Mouse (Mus musculus): ENCODE data around the gene Rad51b. TPM values are rescaled to one million over a fixed set of nuclear protein-coding genes. Genes with fewer than 3 reads are reported as not detected.

Gene Rad51b
- polyA plus RNA-seq, 1 experiment from 2014 or later: 7.6 TPM

- no peak overlapping the region for H3K4me3 ChIP-seq
- H3K27me3 ChIP-seq: peaks cover 5% of the 10 kb centered on the region; the same call in 1 of the 2 replicates
- H3K9ac ChIP-seq (replicated peaks): no peak overlapping the region
- no peaks in the 10 kb centered on the region for H3K9me3 ChIP-seq
- H3K4me1 ChIP-seq: peaks cover 5% of the 10 kb centered on the region
- no peak for ATAC-seq (ENCODE audit: low FRiP score, low read depth)
- H3K27ac ChIP-seq (replicated peaks): no peak overlapping the region
- no peak overlapping the region for H3K4me2 ChIP-seq (replicated peaks)
- WGBS: 67% methylated on average over 5 of the region's 5 CpGs
- no peaks in the 10 kb centered on the region for H3K36me3 ChIP-seq
These were observed 502.3 kb downstream of the Rad51b start for GRCm38 (mm10) chr12:79799370-79799769.

GRCm38 (mm10) chr12:79803670-79804069, 506.6 kb downstream of the Rad51b start:
- H3K27ac ChIP-seq (replicated peaks): no peak overlapping the region
- peaks cover 33% of the 10 kb centered on the region for H3K4me1 ChIP-seq
- ATAC-seq (ENCODE audit: low FRiP score, low read depth): no peak
- H3K4me3 ChIP-seq: no peak overlapping the region
- H3K9ac ChIP-seq (replicated peaks): no peak overlapping the region
- no peaks in the 10 kb centered on the region for H3K9me3 ChIP-seq
- WGBS: 89% methylated on average over 1 of the region's 1 CpGs
- no peaks in the 10 kb centered on the region for H3K36me3 ChIP-seq
- H3K4me2 ChIP-seq (replicated peaks): no peak overlapping the region
- peaks cover 5% of the 10 kb centered on the region; the same call in 1 of the 2 replicates for H3K27me3 ChIP-seq

GRCm38 (mm10) chr12:79804776-79805524, 507.9 kb downstream of the Rad51b start:
- 12% methylated on average over 8 of the region's 8 CpGs for WGBS
- Histone ChIP-seq H3K9ac (replicated peaks) (no peak overlapping the region), H3K27ac (replicated peaks) (peak overlapping the region; percentile 71), H3K4me3 (no peak overlapping the region), H3K4me1 (peaks cover 40% of the 10 kb centered on the region), H3K4me2 (replicated peaks) (peak overlapping the region; percentile 13; the same call in 1 of the 2 replicates), H3K9me3 (no peaks in the 10 kb centered on the region), H3K36me3 (no peaks in the 10 kb centered on the region), H3K27me3 (peaks cover 5% of the 10 kb centered on the region; the same call in 1 of the 2 replicates)
- no peak; the same call in 1 of the 2 replicates for ATAC-seq (ENCODE audit: low FRiP score, low read depth)

GRCm38 (mm10) chr12:79806990-79807389, 509.9 kb downstream of the Rad51b start:
- Histone ChIP-seq H3K27ac (replicated peaks) (peak overlapping the region; percentile 91), H3K36me3 (no peaks in the 10 kb centered on the region), H3K9ac (replicated peaks) (0 out of 2 replicates have a peak overlapping the region, but pooled peaks have one; percentile 41), H3K9me3 (no peaks in the 10 kb centered on the region), H3K4me3 (no peak overlapping the region), H3K4me1 (peaks cover 41% of the 10 kb centered on the region), H3K4me2 (replicated peaks) (peak overlapping the region; percentile 25), H3K27me3 (no peaks in the 10 kb centered on the region; the same call in 1 of the 2 replicates)
- WGBS: 15% methylated on average over 4 of the region's 4 CpGs
- peak; percentile 39; the same call in 1 of the 2 replicates for ATAC-seq (ENCODE audit: low FRiP score, low read depth)

- H3K27me3 ChIP-seq: peaks cover 4% of the 10 kb centered on the region; the same call in 1 of the 2 replicates
- H3K36me3 ChIP-seq: no peaks in the 10 kb centered on the region
- H3K27ac ChIP-seq (replicated peaks): peak overlapping the region; percentile 91
- WGBS: 3% methylated on average over 10 of the region's 10 CpGs
- peak overlapping the region; percentile 41; the same call in 1 of the 2 replicates for H3K9ac ChIP-seq (replicated peaks)
- ATAC-seq (ENCODE audit: low FRiP score, low read depth): peak; percentile 85
- peak overlapping the region; percentile 25 for H3K4me2 ChIP-seq (replicated peaks)
- H3K4me1 ChIP-seq: peaks cover 45% of the 10 kb centered on the region
- H3K9me3 ChIP-seq: no peaks in the 10 kb centered on the region
- H3K4me3 ChIP-seq: no peak overlapping the region
These were observed 510.3 kb downstream of the Rad51b start for GRCm38 (mm10) chr12:79807410-79807847.

GRCm38 (mm10) chr12:79807938-79808401, 510.9 kb downstream of the Rad51b start:
- peaks cover 4% of the 10 kb centered on the region for H3K27me3 ChIP-seq
- H3K4me1 ChIP-seq: peaks cover 50% of the 10 kb centered on the region
- WGBS: 8% methylated on average over 8 of the region's 8 CpGs
- 0 out of 2 replicates have a peak, but pooled peaks have one; percentile 11 for ATAC-seq (ENCODE audit: low FRiP score, low read depth)
- H3K9ac ChIP-seq (replicated peaks): peak overlapping the region; percentile 12; the same call in 1 of the 2 replicates
- H3K27ac ChIP-seq (replicated peaks): peak overlapping the region; percentile 91
- H3K9me3 ChIP-seq: no peaks in the 10 kb centered on the region
- peak overlapping the region; percentile 19; the same call in 1 of the 2 replicates for H3K4me2 ChIP-seq (replicated peaks)
- no peak overlapping the region for H3K4me3 ChIP-seq
- no peaks in the 10 kb centered on the region for H3K36me3 ChIP-seq

GRCm38 (mm10) chr12:79808426-79809398, 511.6 kb downstream of the Rad51b start:
- Histone ChIP-seq H3K9ac (replicated peaks) (peak overlapping the region; percentile 12; the same call in 1 of the 2 replicates), H3K9me3 (no peaks in the 10 kb centered on the region), H3K4me1 (peaks cover 58% of the 10 kb centered on the region), H3K27ac (replicated peaks) (peak overlapping the region; percentile 91), H3K36me3 (no peaks in the 10 kb centered on the region), H3K4me3 (no peak overlapping the region), H3K4me2 (replicated peaks) (peak overlapping the region; percentile 19; the same call in 1 of the 2 replicates), H3K27me3 (peaks cover 4% of the 10 kb centered on the region)
- ATAC-seq (ENCODE audit: low FRiP score, low read depth): no peak
- WGBS: 44% methylated on average over 18 of the region's 18 CpGs

- H3K4me3 ChIP-seq: no peak overlapping the region
- peaks cover 4% of the 10 kb centered on the region for H3K27me3 ChIP-seq
- no peak for ATAC-seq (ENCODE audit: low FRiP score, low read depth)
- H3K9ac ChIP-seq (replicated peaks): no peak overlapping the region
- H3K27ac ChIP-seq (replicated peaks): no peak overlapping the region
- no peak overlapping the region for H3K4me2 ChIP-seq (replicated peaks)
- 88% methylated on average over 5 of the region's 5 CpGs for whole genome bisulfite sequencing
- H3K4me1 ChIP-seq: peaks cover 62% of the 10 kb centered on the region
- H3K36me3 ChIP-seq: no peaks in the 10 kb centered on the region
- H3K9me3 ChIP-seq: no peaks in the 10 kb centered on the region
These were observed 512.4 kb downstream of the Rad51b start for GRCm38 (mm10) chr12:79809518-79809917.

- Histone ChIP-seq H3K9me3 (no peaks in the 10 kb centered on the region), H3K27ac (replicated peaks) (peak overlapping the region; percentile 58; the same call in 1 of the 2 replicates), H3K27me3 (peaks cover 12% of the 10 kb centered on the region), H3K4me1 (peaks cover 46% of the 10 kb centered on the region), H3K4me2 (replicated peaks) (no peak overlapping the region), H3K36me3 (no peaks in the 10 kb centered on the region), H3K9ac (replicated peaks) (no peak overlapping the region), H3K4me3 (no peak overlapping the region)
- ATAC-seq (ENCODE audit: low FRiP score, low read depth): no peak
- whole genome bisulfite sequencing: 24% methylated on average over 8 of the region's 8 CpGs
These were observed 515.3 kb downstream of the Rad51b start for GRCm38 (mm10) chr12:79812422-79812821.

- Histone ChIP-seq H3K9me3 (no peaks in the 10 kb centered on the region), H3K4me1 (peaks cover 42% of the 10 kb centered on the region), H3K9ac (replicated peaks) (no peak overlapping the region), H3K4me2 (replicated peaks) (no peak overlapping the region), H3K27me3 (peaks cover 17% of the 10 kb centered on the region), H3K27ac (replicated peaks) (peak overlapping the region; percentile 58), H3K4me3 (no peak overlapping the region), H3K36me3 (no peaks in the 10 kb centered on the region)
- ATAC-seq (ENCODE audit: low FRiP score, low read depth): 0 out of 2 replicates have a peak, but pooled peaks have one; percentile 49
- 14% methylated on average over 18 of the region's 18 CpGs for WGBS
These were observed 515.9 kb downstream of the Rad51b start for GRCm38 (mm10) chr12:79812838-79813563.

Measured in midbrain, embryonic 12.5 days (tissue).